Mouse (Mus musculus) heart, postnatal 0 days (tissue): ENCODE results near the gene Mcee.

Experiments used
- CTCF ChIP-seq: IDR thresholded peaks from 2 replicates; pipeline ENCODE4 v1.5.1; 2016; ENCODE audit warnings: antibody characterized with exemption, control low read depth, low read depth
- EP300 ChIP-seq: IDR thresholded peaks from 2 replicates; pipeline ENCODE4 v1.6.1; 2016; ENCODE audit warnings: antibody characterized with exemption, low read depth

GRCm38 (mm10) chr7:64391479-64391878 is 928 bp upstream of the Mcee start:
- TF ChIP-seq EP300 (no peak), CTCF (no peak)
